Mouse (Mus musculus) thymus, adult 2 months (tissue): ENCODE results near the gene Tmem106c. TPM values are rescaled to one million over a fixed set of nuclear protein-coding genes. Genes with fewer than 3 reads are reported as not detected.

ENCODE experiments used
- DNase-seq: peaks from one replicate; pipeline ENCODE4 v3.0.0; 2021
- H3K27ac ChIP-seq: fragments of 200-500 bp; 2 replicates; pipeline ENCODE4 v1.5.1; 2012; ENCODE audit warnings: low read length, control low read depth; ENCODE audit not compliant: control insufficient read depth, insufficient read depth
- H3K27me3 ChIP-seq: fragments of 200-500 bp; 2 replicates; pipeline ENCODE4 v1.6.1; 2012; ENCODE audit warnings: mild to moderate bottlenecking, low read length, moderate library complexity, mixed read lengths; ENCODE audit not compliant: control insufficient read depth, insufficient read depth
- H3K36me3 ChIP-seq: fragments of 200-500 bp; 2 replicates; pipeline ENCODE4 v1.6.1; 2012; ENCODE audit warnings: mild to moderate bottlenecking, low read length, moderate library complexity; ENCODE audit not compliant: control insufficient read depth, insufficient read depth
- H3K4me1 ChIP-seq: fragments of 200-500 bp; replicated peaks from 2 replicates; pipeline ENCODE4 v1.6.1; 2012; ENCODE audit warnings: low read length; ENCODE audit not compliant: control insufficient read depth, insufficient read depth
- H3K4me3 ChIP-seq: fragments of 200-500 bp; 2 replicates; pipeline ENCODE4 v1.5.1; 2012; ENCODE audit warnings: mild to moderate bottlenecking, low read length, control low read depth, moderate library complexity; ENCODE audit not compliant: control insufficient read depth, insufficient read depth
- CTCF ChIP-seq: fragments of 200-500 bp; IDR thresholded peaks from 2 replicates; pipeline ENCODE4 v1.5.1; 2012; ENCODE audit warnings: mild to moderate bottlenecking, control low read depth, low read length, moderate library complexity, borderline replicate concordance; ENCODE audit not compliant: control insufficient read depth, poor library complexity, insufficient read depth; ENCODE audit errors: extremely low read depth
- POLR2A ChIP-seq: fragments of 200-500 bp; IDR thresholded peaks from 2 replicates; pipeline ENCODE4 v1.6.1; 2012; ENCODE audit warnings: mild to moderate bottlenecking, low read length, control low read depth, moderate library complexity; ENCODE audit not compliant: control insufficient read depth, poor library complexity, insufficient read depth; ENCODE audit errors: extremely low read depth
- WGBS: fragments of 180-500 bp; shearing (Covaris S2); methylation state at CpG from one replicate; pipeline ENCODE4 v1.1.7; 2018; 5-methylcytosine and 5-hydroxymethylcytosine counted together
- polyA plus RNA-seq: library from polyadenylated mRNA; depleted of rRNA; stranded (reverse); fragments of >200 nt; gene quantifications from 2 replicates; pipeline ENCODE4 v1.2.3, GENCODE M21; 2012

Gene Tmem106c
- polyA plus RNA-seq, 1 experiment: 38.4 TPM

GRCm38 (mm10) chr15:98002991-98003821 is 39.2 kb downstream of the Tmem106c start:
- DNase-seq: no peak
- no peak overlapping the region for H3K4me3 ChIP-seq
- H3K4me1 ChIP-seq: 0 out of 2 replicates have a peak, but pooled peaks cover 2% of the 10 kb centered on the region
- H3K27ac ChIP-seq: no peak overlapping the region
- peaks cover 43% of the 10 kb centered on the region for H3K27me3 ChIP-seq
- H3K36me3 ChIP-seq: no peaks in the 10 kb centered on the region
- no peak for TF ChIP-seq CTCF
- no peak for TF ChIP-seq POLR2A
- WGBS: 4% methylated on average over 42 of the region's 42 CpGs

GRCm38 (mm10) chr15:98003822-98004739 is 40.1 kb downstream of the Tmem106c start, which contains the start of gene Col2a1:
Col2a1 (minus strand) TSS chr15:98004695.
- 4% methylated on average over 59 of the region's 59 CpGs for WGBS
- H3K4me3 ChIP-seq: no peak within 1 kb of the TSS

GRCm38 (mm10) chr15:98004740-98005159 is 40.8 kb downstream of the Tmem106c start:
- no peak overlapping the region for H3K27ac ChIP-seq
- WGBS: 7% methylated on average over 19 of the region's 19 CpGs
- TF ChIP-seq CTCF (no peak), POLR2A (no peak)
- H3K4me1 ChIP-seq: 0 out of 2 replicates have a peak, but pooled peaks cover 2% of the 10 kb centered on the region
- H3K36me3 ChIP-seq: no peaks in the 10 kb centered on the region
- no peak overlapping the region for H3K4me3 ChIP-seq
- peaks cover 32% of the 10 kb centered on the region for H3K27me3 ChIP-seq
- no peak for DNase-seq

More at GRCm38 (mm10) chr15:98003822-98004739, 40.1 kb downstream of the Tmem106c start, which contains the start of gene Col2a1:
- no peak within 1 kb of the TSS for H3K27ac ChIP-seq
- H3K27me3 ChIP-seq: peaks cover 39% of the 10 kb centered on the region
- TF ChIP-seq POLR2A (no peak), CTCF (no peak)
- 0 out of 2 replicates have a peak, but pooled peaks cover 2% of the 10 kb centered on the region for H3K4me1 ChIP-seq
- no peak for DNase-seq
- H3K36me3 ChIP-seq: no peaks in the 10 kb centered on the region

GRCm38 (mm10) chr15:98005181-98005580 is 41.2 kb downstream of the Tmem106c start:
- H3K27me3 ChIP-seq: peaks cover 31% of the 10 kb centered on the region
- H3K36me3 ChIP-seq: no peaks in the 10 kb centered on the region
- no peak overlapping the region for H3K27ac ChIP-seq
- H3K4me3 ChIP-seq: no peak overlapping the region
- WGBS: 21% methylated on average over 11 of the region's 11 CpGs
- TF ChIP-seq CTCF (no peak), POLR2A (no peak)
- DNase-seq: no peak
- 0 out of 2 replicates have a peak, but pooled peaks cover 2% of the 10 kb centered on the region for H3K4me1 ChIP-seq

- TF ChIP-seq CTCF: no peak
- TF ChIP-seq POLR2A: no peak
- Histone ChIP-seq H3K4me3 (no peak overlapping the region), H3K4me1 (no peaks in the 10 kb centered on the region), H3K27me3 (no peaks in the 10 kb centered on the region), H3K36me3 (no peaks in the 10 kb centered on the region), H3K27ac (no peak overlapping the region)
- WGBS: 94% methylated on average over 6 of the region's 6 CpGs
- no peak for DNase-seq
Observed at GRCm38 (mm10) chr15:98012810-98013209, 48.8 kb downstream of the Tmem106c start.

- 90% methylated on average over 4 of the region's 4 CpGs for WGBS
Observed at GRCm38 (mm10) chr15:98017925-98018324, 53.9 kb downstream of the Tmem106c start.

More at GRCm38 (mm10) chr15:98017925-98018324, 53.9 kb downstream of the Tmem106c start:
- Histone ChIP-seq H3K27ac (no peak overlapping the region), H3K27me3 (no peaks in the 10 kb centered on the region), H3K4me1 (no peaks in the 10 kb centered on the region), H3K4me3 (no peak overlapping the region), H3K36me3 (no peaks in the 10 kb centered on the region)
- no peak for TF ChIP-seq CTCF
- TF ChIP-seq POLR2A: no peak
- DNase-seq: no peak
